Mouse (Mus musculus) neural tube, embryonic 12.5 days (tissue): ENCODE results near the gene Ergic1. TPM values are rescaled to one million over a fixed set of nuclear protein-coding genes. Genes with fewer than 3 reads are reported as not detected.

Experiments
- ATAC-seq: fragments of 200-750 bp; cut with Nextera tagmentation; 2 replicates; pipeline ENCODE4 v1.8.0; 2017; ENCODE audit warnings: low read depth, mild to moderate bottlenecking, moderate TSS enrichment, moderate library complexity; ENCODE audit not compliant: low FRiP score
- H3K27ac ChIP-seq: fragments of 300-500 bp; sonication (generic); 2 replicates; pipeline ENCODE4 v1.5.1; 2016
- H3K27me3 ChIP-seq: fragments of 300-500 bp; sonication (generic); replicated peaks from 2 replicates; pipeline ENCODE4 v1.6.1; 2016; ENCODE audit warnings: mild to moderate bottlenecking
- H3K36me3 ChIP-seq: fragments of 300-500 bp; sonication (generic); 2 replicates; pipeline ENCODE4 v1.6.1; 2016; ENCODE audit warnings: mild to moderate bottlenecking
- H3K4me1 ChIP-seq: fragments of 300-500 bp; sonication (generic); 2 replicates; pipeline ENCODE4 v1.6.1; 2016
- H3K4me2 ChIP-seq: fragments of 300-500 bp; sonication (generic); replicated peaks from 2 replicates; pipeline ENCODE4 v1.6.1; 2016; ENCODE audit warnings: mild to moderate bottlenecking
- H3K4me3 ChIP-seq: fragments of 300-500 bp; sonication (generic); 2 replicates; pipeline ENCODE4 v1.5.1; 2016
- H3K9ac ChIP-seq: fragments of 300-500 bp; sonication (generic); 2 replicates; pipeline ENCODE4 v1.6.1; 2016; ENCODE audit warnings: mild to moderate bottlenecking
- H3K9me3 ChIP-seq: fragments of 300-500 bp; sonication (generic); 2 replicates; pipeline ENCODE4 v1.6.1; 2016; ENCODE audit warnings: mild to moderate bottlenecking
- WGBS: fragments of 180-500 bp; shearing (Covaris S2); methylation state at CpG from one replicate; pipeline ENCODE4 v1.1.7; 2016; 5-methylcytosine and 5-hydroxymethylcytosine counted together
- polyA plus RNA-seq: library from polyadenylated mRNA; unstranded; fragments of >200 nt; fragmentation: Nextera tagmentation; extraction: Ambion mirVana; gene quantifications from 2 replicates; pipeline ENCODE4 v1.2.1, GENCODE M21; 2016

Ergic1 gene
- polyA plus RNA-seq, 1 experiment from 2014 or later: 85.1 TPM

- Histone ChIP-seq H3K36me3 (peaks cover 57% of the 10 kb centered on the region), H3K27me3 (no peaks in the 10 kb centered on the region), H3K9me3 (no peaks in the 10 kb centered on the region), H3K9ac (no peak overlapping the region), H3K4me2 (no peak overlapping the region), H3K4me1 (no peaks in the 10 kb centered on the region), H3K4me3 (no peak overlapping the region), H3K27ac (no peak overlapping the region)
- ATAC-seq: no peak
- WGBS: 89% methylated on average over 6 of the region's 6 CpGs
Observed at GRCm38 (mm10) chr17:26623991-26624390, 62.7 kb downstream of the Ergic1 start.

- WGBS: 79% methylated on average over 10 of the region's 10 CpGs
- ATAC-seq: no peak
- Histone ChIP-seq H3K9ac (no peak overlapping the region), H3K4me1 (no peaks in the 10 kb centered on the region), H3K4me3 (no peak overlapping the region), H3K27ac (no peak overlapping the region), H3K9me3 (no peaks in the 10 kb centered on the region), H3K27me3 (no peaks in the 10 kb centered on the region), H3K36me3 (peaks cover 67% of the 10 kb centered on the region), H3K4me2 (no peak overlapping the region)
Observed at GRCm38 (mm10) chr17:26624999-26625398, 63.7 kb downstream of the Ergic1 start.

DNA sequence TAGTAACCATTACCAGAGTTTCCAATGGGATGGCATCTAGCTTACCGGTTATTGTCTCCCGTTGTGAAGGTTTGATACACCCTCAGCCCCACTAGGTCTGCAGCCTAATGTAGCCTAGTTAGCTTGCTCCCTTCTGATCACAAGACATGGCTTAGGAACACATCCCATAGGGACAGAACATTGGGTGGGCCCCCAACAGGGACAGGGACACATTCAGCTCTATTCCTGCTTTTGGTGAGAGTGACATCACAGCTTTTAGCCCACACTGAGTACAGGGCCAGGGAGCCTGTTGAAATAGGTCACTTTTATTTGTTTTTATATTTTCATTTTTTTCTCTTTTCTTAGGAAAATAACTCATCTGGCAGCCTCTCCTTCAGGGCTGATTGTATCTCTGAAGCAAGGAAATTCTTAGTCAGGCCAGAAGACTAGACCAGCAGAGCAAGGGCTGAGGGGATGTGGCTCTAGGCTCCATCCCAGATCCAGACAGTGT lies 64.3 kb downstream of the Ergic1 start:
- Histone ChIP-seq H3K27ac (no peak overlapping the region), H3K27me3 (no peaks in the 10 kb centered on the region), H3K9ac (no peak overlapping the region), H3K4me1 (no peaks in the 10 kb centered on the region), H3K36me3 (peaks cover 67% of the 10 kb centered on the region), H3K9me3 (no peaks in the 10 kb centered on the region), H3K4me3 (no peak overlapping the region), H3K4me2 (no peak overlapping the region)
- ATAC-seq: no peak
- 91% methylated on average over 2 of the region's 2 CpGs for WGBS

- no peaks in the 10 kb centered on the region for H3K9me3 ChIP-seq
Observed at GRCm38 (mm10) chr17:26628479-26628878, 67.2 kb downstream of the Ergic1 start.

DNA sequence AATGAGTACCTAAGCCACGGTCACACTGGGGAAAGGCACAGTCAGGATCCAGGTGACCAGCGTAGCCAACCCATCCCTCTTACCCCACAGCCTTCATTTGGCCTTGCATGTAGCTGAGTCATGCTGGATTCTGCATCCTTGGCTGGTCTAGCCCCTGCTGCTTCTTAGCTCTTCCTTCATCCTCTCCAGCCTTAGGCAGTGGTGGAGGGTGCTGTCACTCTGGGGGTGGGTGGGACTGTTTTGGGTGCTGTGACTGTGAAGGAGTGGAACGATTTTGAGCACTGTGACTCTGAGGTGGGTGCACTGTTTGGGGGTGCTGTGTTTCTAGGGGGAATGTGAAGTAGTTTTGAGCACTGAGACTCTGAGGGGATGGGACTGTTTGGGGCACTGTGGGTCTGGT lies 67.6 kb downstream of the Ergic1 start:
- Histone ChIP-seq H3K4me2 (no peak overlapping the region), H3K4me3 (no peak overlapping the region), H3K4me1 (no peaks in the 10 kb centered on the region), H3K9me3 (no peaks in the 10 kb centered on the region), H3K27me3 (no peaks in the 10 kb centered on the region), H3K9ac (no peak overlapping the region), H3K36me3 (peaks cover 84% of the 10 kb centered on the region), H3K27ac (no peak overlapping the region)
- whole genome bisulfite sequencing: 90% methylated on average over 3 of the region's 3 CpGs
- ATAC-seq: no peak

More at GRCm38 (mm10) chr17:26628479-26628878, 67.2 kb downstream of the Ergic1 start:
- no peaks in the 10 kb centered on the region for H3K27me3 ChIP-seq
- 91% methylated on average over 6 of the region's 6 CpGs for WGBS
- H3K4me1 ChIP-seq: no peaks in the 10 kb centered on the region
- no peak overlapping the region for H3K4me3 ChIP-seq
- no peak overlapping the region for H3K27ac ChIP-seq
- no peak overlapping the region for H3K9ac ChIP-seq
- no peak overlapping the region for H3K4me2 ChIP-seq
- H3K36me3 ChIP-seq: peaks cover 83% of the 10 kb centered on the region
- no peak for ATAC-seq

DNA sequence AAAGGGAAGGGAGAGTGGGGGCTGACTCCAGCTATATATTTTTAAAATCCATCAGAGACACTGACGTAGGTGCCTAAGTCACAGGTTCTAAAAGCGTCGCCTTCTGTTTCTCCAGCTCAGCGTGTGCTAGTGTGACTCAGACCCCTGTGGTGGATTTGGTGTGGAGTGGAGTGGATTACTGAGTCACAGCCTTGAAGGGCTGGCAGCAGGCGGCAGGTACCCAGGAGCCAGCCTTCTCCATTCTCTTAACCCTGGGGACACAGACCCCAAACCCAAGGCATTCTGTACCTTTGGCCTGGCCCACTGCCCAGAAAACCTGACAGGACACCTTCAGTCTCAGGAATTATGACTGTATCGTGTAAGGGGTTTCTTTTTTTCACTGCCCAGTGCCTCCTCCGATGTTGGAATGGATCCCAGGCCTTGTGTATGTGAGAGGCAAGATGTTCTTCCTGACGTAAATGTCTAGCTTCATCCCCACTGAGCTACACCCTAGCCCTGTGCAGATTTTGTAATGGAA lies 70.6 kb downstream of the Ergic1 start:
- peaks cover 88% of the 10 kb centered on the region for H3K36me3 ChIP-seq
- H3K4me1 ChIP-seq: no peaks in the 10 kb centered on the region
- H3K4me2 ChIP-seq: no peak overlapping the region
- no peak overlapping the region for H3K27ac ChIP-seq
- 88% methylated on average over 8 of the region's 8 CpGs for WGBS
- no peak for ATAC-seq
- no peaks in the 10 kb centered on the region for H3K9me3 ChIP-seq
- no peak overlapping the region for H3K9ac ChIP-seq
- H3K27me3 ChIP-seq: no peaks in the 10 kb centered on the region
- H3K4me3 ChIP-seq: no peak overlapping the region

- Histone ChIP-seq H3K27ac (no peak overlapping the region), H3K9me3 (no peaks in the 10 kb centered on the region), H3K36me3 (peaks cover 82% of the 10 kb centered on the region), H3K4me1 (no peaks in the 10 kb centered on the region), H3K4me2 (no peak overlapping the region), H3K9ac (no peak overlapping the region), H3K4me3 (no peak overlapping the region), H3K27me3 (no peaks in the 10 kb centered on the region)
- ATAC-seq: no peak
- WGBS: 94% methylated on average over 9 of the region's 9 CpGs
Observed at GRCm38 (mm10) chr17:26633186-26633585, 71.9 kb downstream of the Ergic1 start.

- Histone ChIP-seq H3K4me1 (no peaks in the 10 kb centered on the region), H3K9me3 (no peaks in the 10 kb centered on the region), H3K9ac (no peak overlapping the region), H3K4me3 (no peak overlapping the region), H3K27me3 (no peaks in the 10 kb centered on the region), H3K27ac (no peak overlapping the region), H3K4me2 (no peak overlapping the region), H3K36me3 (peaks cover 80% of the 10 kb centered on the region)
- ATAC-seq: no peak
- WGBS: 96% methylated on average over 9 of the region's 9 CpGs
Observed at GRCm38 (mm10) chr17:26633926-26634325, 72.6 kb downstream of the Ergic1 start.

- peaks cover 80% of the 10 kb centered on the region for H3K36me3 ChIP-seq
Observed at GRCm38 (mm10) chr17:26634539-26634938, 73.2 kb downstream of the Ergic1 start.

DNA sequence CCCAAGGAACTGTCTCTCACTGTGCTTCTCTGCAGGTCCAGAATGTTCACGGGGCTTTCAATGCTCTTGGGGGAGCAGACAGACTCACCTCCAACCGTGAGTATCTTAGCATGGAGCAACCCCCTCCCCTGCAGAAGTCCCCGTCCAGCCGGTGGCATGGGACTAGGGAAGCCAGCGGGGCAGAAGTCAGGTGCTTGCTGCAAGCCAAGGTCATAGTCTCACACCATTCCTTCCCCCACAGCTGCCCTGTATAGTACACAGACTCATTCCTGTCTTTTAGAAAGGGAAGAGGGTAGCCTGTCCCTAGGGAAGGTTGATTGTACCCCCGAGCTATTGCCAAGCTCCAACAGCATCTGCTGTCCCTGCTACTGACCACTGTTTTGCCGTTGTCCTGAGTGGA lies 74.7 kb downstream of the Ergic1 start:
- 89% methylated on average over 7 of the region's 7 CpGs for WGBS

More at GRCm38 (mm10) chr17:26634539-26634938, 73.2 kb downstream of the Ergic1 start:
- WGBS: 94% methylated on average over 7 of the region's 7 CpGs
- ATAC-seq: no peak
- Histone ChIP-seq H3K27me3 (no peaks in the 10 kb centered on the region), H3K4me1 (no peaks in the 10 kb centered on the region), H3K9me3 (no peaks in the 10 kb centered on the region), H3K4me2 (no peak overlapping the region), H3K4me3 (no peak overlapping the region), H3K9ac (no peak overlapping the region), H3K27ac (no peak overlapping the region)

DNA sequence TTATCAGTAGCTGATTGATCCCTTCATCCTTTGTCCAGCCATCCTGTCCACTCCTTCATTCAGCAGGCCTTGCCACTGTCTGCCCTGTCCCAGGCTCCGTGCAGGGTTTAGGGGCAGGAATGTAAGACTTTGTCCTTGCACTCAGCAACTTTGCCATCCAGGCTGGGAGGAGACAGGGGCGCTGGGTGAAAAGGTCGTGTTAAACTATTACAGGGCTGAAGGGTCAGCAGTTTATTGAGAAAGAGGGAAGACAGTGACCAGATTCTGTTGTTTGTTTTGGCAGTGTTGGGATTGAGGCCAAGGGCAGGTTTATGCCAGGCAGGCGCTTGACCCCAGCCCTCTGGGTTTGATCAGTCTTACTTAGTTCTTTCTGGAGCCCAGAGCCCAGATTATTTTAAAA lies 76.6 kb downstream of the Ergic1 start:
- Histone ChIP-seq H3K9ac (no peak overlapping the region), H3K9me3 (no peaks in the 10 kb centered on the region), H3K4me3 (no peak overlapping the region), H3K36me3 (peaks cover 83% of the 10 kb centered on the region), H3K27ac (no peak overlapping the region), H3K4me1 (no peaks in the 10 kb centered on the region), H3K27me3 (no peaks in the 10 kb centered on the region), H3K4me2 (no peak overlapping the region)
- no peak for ATAC-seq
- 71% methylated on average over 4 of the region's 4 CpGs for whole genome bisulfite sequencing

More for the DNA sequence above, 74.7 kb downstream of the Ergic1 start:
- Histone ChIP-seq H3K27me3 (no peaks in the 10 kb centered on the region), H3K27ac (no peak overlapping the region), H3K4me1 (no peaks in the 10 kb centered on the region), H3K36me3 (peaks cover 80% of the 10 kb centered on the region), H3K4me3 (no peak overlapping the region), H3K4me2 (no peak overlapping the region), H3K9ac (no peak overlapping the region), H3K9me3 (no peaks in the 10 kb centered on the region)
- ATAC-seq: no peak

- 0 out of 2 replicates have a peak, but pooled peaks have one; percentile 37 for ATAC-seq
- H3K4me3 ChIP-seq: no peak overlapping the region
- no peaks in the 10 kb centered on the region for H3K27me3 ChIP-seq
- 33% methylated on average over 7 of the region's 7 CpGs for WGBS
- H3K27ac ChIP-seq: no peak overlapping the region
- H3K9ac ChIP-seq: no peak overlapping the region
- H3K36me3 ChIP-seq: peaks cover 83% of the 10 kb centered on the region
- H3K4me1 ChIP-seq: no peaks in the 10 kb centered on the region
- H3K4me2 ChIP-seq: no peak overlapping the region
- H3K9me3 ChIP-seq: no peaks in the 10 kb centered on the region
Observed at GRCm38 (mm10) chr17:26638655-26639054, 77.4 kb downstream of the Ergic1 start.

- ATAC-seq: no peak
- Histone ChIP-seq H3K36me3 (peaks cover 83% of the 10 kb centered on the region), H3K27ac (no peak overlapping the region), H3K4me3 (no peak overlapping the region), H3K4me1 (peaks cover 10% of the 10 kb centered on the region), H3K27me3 (no peaks in the 10 kb centered on the region), H3K4me2 (no peak overlapping the region), H3K9ac (no peak overlapping the region), H3K9me3 (no peaks in the 10 kb centered on the region)
- WGBS: 87% methylated on average over 2 of the region's 2 CpGs
Observed at GRCm38 (mm10) chr17:26639791-26640190, 78.5 kb downstream of the Ergic1 start.
